Mouse (Mus musculus): ENCODE data around the gene Tbc1d2b. TPM values are rescaled to one million over a fixed set of nuclear protein-coding genes. Genes with fewer than 3 reads are reported as not detected.

The Tbc1d2b gene
- polyA plus RNA-seq (2012; fragmentation: generic; extraction: Trizol), result 2.9 TPM

- no peaks in the 10 kb centered on the region for H3K27me3 ChIP-seq (ENCODE audit: control insufficient read depth, insufficient read depth, insufficient read length)
- peak within 1 kb of the TSS; percentile 75 for H3K4me2 ChIP-seq (ENCODE audit: low read depth)
- no peaks in the 10 kb centered on the region for H3K79me2 ChIP-seq (ENCODE audit: control insufficient read depth, insufficient read depth)
- H3K36me3 ChIP-seq (ENCODE audit: control insufficient read depth, insufficient read depth), result no peaks in the 10 kb centered on the region
- H3ac ChIP-seq (ENCODE audit: control insufficient read depth, insufficient read length), result peak within 1 kb of the TSS; percentile 57
- H3K4me3 ChIP-seq, result peak within 1 kb of the TSS; percentile 35
- no peak for TF ChIP-seq TCF12 (IDR thresholded peaks at IDR 0.05; ENCODE audit: insufficient read depth, poor library complexity, severe bottlenecking)
- TF ChIP-seq POLR2A (IDR thresholded peaks at IDR 0.05; ENCODE audit: insufficient read length, low read depth), result peak; percentile 55
- TF ChIP-seq MYOD1 (IDR thresholded peaks at IDR 0.05; ENCODE audit: control insufficient read depth in 1 of 3, insufficient read length in 2 of 3, low read depth in 2 of 3), result peak in 1 of 3 experiments; percentile 7
- no peak for TF ChIP-seq CEBPB (IDR thresholded peaks at IDR 0.05; ENCODE audit: insufficient read depth, poor library complexity, severe bottlenecking)
- no peak for TF ChIP-seq REST (IDR thresholded peaks at IDR 0.05; ENCODE audit: insufficient read depth, insufficient read length)
Observed at GRCm38 (mm10) chr9:90270193-90270943, at the start of gene Tbc1d2b. TSS of gene Tbc1d2b (minus strand) at chr9:90270804.

DNA sequence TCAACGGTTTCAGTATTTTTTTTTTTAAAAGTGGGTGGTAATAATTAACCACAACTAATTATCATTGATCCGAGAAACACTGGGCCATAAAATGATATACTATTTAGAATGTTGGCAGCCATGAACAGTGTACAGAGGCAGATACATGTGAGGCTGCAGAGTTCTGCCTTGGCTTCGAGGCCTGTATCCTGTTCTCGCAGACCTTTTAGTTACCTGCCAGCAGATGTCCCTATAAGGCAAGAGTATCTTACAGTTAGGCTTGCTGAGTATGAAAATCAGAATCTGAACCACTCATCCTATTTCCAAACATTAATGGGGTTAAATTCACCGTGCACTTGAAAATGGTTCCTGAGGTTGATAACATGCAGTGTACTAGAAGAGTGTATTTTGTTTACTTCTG, 45.7 kb upstream of the Tbc1d2b start:
- H3ac ChIP-seq (ENCODE audit: control insufficient read depth, insufficient read length), result no peak overlapping the region
- no peak for TF ChIP-seq POLR2AphosphoS2 (IDR thresholded peaks at IDR 0.05; ENCODE audit: insufficient read length, low read depth)
- TF ChIP-seq REST (IDR thresholded peaks at IDR 0.05; ENCODE audit: insufficient read depth, insufficient read length), result no peak
- TF ChIP-seq E2F4 (IDR thresholded peaks at IDR 0.05; ENCODE audit: insufficient read depth), result no peak
- no peak for TF ChIP-seq SRF (IDR thresholded peaks at IDR 0.05; ENCODE audit: control insufficient read depth, insufficient read length, low read depth)
- TF ChIP-seq USF1 (IDR thresholded peaks at IDR 0.05; ENCODE audit: low read depth), result no peak
- TF ChIP-seq POLR2A (IDR thresholded peaks at IDR 0.05; ENCODE audit: insufficient read length, low read depth), result no peak
- no peak for TF ChIP-seq TCF12 (IDR thresholded peaks at IDR 0.05; ENCODE audit: insufficient read depth, poor library complexity, severe bottlenecking)
- no peak for TF ChIP-seq MYOG (IDR thresholded peaks at IDR 0.05; ENCODE audit: control insufficient read depth in 1 of 3, insufficient read depth in 1 of 3, insufficient read length in 2 of 3, low read depth in 2 of 3)
- no peak for TF ChIP-seq MYOD1 (IDR thresholded peaks at IDR 0.05; ENCODE audit: control insufficient read depth in 1 of 3, insufficient read length in 2 of 3, low read depth in 2 of 3)
- TF ChIP-seq CEBPB (IDR thresholded peaks at IDR 0.05; ENCODE audit: insufficient read depth, poor library complexity, severe bottlenecking), result no peak
- TF ChIP-seq TCF3 (IDR thresholded peaks at IDR 0.05; ENCODE audit: insufficient read length, low read depth), result no peak
- TF ChIP-seq MAX (IDR thresholded peaks at IDR 0.05; ENCODE audit: low read depth), result no peak
- H3K27me3 ChIP-seq (ENCODE audit: control insufficient read depth, insufficient read depth, insufficient read length), result no peaks in the 10 kb centered on the region
- H3K4me3 ChIP-seq, result no peak overlapping the region
- H3K4me2 ChIP-seq (ENCODE audit: low read depth), result no peak overlapping the region
- H3K36me3 ChIP-seq (ENCODE audit: control insufficient read depth, insufficient read depth), result no peaks in the 10 kb centered on the region
- no peaks in the 10 kb centered on the region for H3K79me2 ChIP-seq (ENCODE audit: control insufficient read depth, insufficient read depth)

GRCm38 (mm10) chr9:90315662-90316061, 45.1 kb upstream of the Tbc1d2b start:
- no peak overlapping the region for H3ac ChIP-seq (ENCODE audit: control insufficient read depth, insufficient read length)

GRCm38 (mm10) chr9:90304254-90304653, 33.6 kb upstream of the Tbc1d2b start:
- H3ac ChIP-seq (ENCODE audit: control insufficient read depth, insufficient read length), result no peak overlapping the region
- H3K79me2 ChIP-seq (ENCODE audit: control insufficient read depth, insufficient read depth), result no peaks in the 10 kb centered on the region
- H3K36me3 ChIP-seq (ENCODE audit: control insufficient read depth, insufficient read depth), result no peaks in the 10 kb centered on the region
- no peak overlapping the region for H3K4me3 ChIP-seq
- TF ChIP-seq TCF3 (IDR thresholded peaks at IDR 0.05; ENCODE audit: insufficient read length, low read depth) (no peak), USF1 (IDR thresholded peaks at IDR 0.05; ENCODE audit: low read depth) (no peak), MAX (IDR thresholded peaks at IDR 0.05; ENCODE audit: low read depth) (no peak), POLR2AphosphoS2 (IDR thresholded peaks at IDR 0.05; ENCODE audit: insufficient read length, low read depth) (no peak), POLR2A (IDR thresholded peaks at IDR 0.05; ENCODE audit: insufficient read length, low read depth) (no peak), MYOD1 (IDR thresholded peaks at IDR 0.05; ENCODE audit: control insufficient read depth in 1 of 3, insufficient read length in 2 of 3, low read depth in 2 of 3) (no peak)
- no peaks in the 10 kb centered on the region for H3K27me3 ChIP-seq (ENCODE audit: control insufficient read depth, insufficient read depth, insufficient read length)
- H3K4me2 ChIP-seq (ENCODE audit: low read depth), result no peak overlapping the region

More at GRCm38 (mm10) chr9:90315662-90316061, 45.1 kb upstream of the Tbc1d2b start:
- Histone ChIP-seq H3K27me3 (ENCODE audit: control insufficient read depth, insufficient read depth, insufficient read length) (no peaks in the 10 kb centered on the region), H3K36me3 (ENCODE audit: control insufficient read depth, insufficient read depth) (no peaks in the 10 kb centered on the region), H3K4me3 (no peak overlapping the region), H3K4me2 (ENCODE audit: low read depth) (no peak overlapping the region), H3K79me2 (ENCODE audit: control insufficient read depth, insufficient read depth) (no peaks in the 10 kb centered on the region)
- no peak for TF ChIP-seq POLR2A (IDR thresholded peaks at IDR 0.05; ENCODE audit: insufficient read length, low read depth)
- no peak for TF ChIP-seq CEBPB (IDR thresholded peaks at IDR 0.05; ENCODE audit: insufficient read depth, poor library complexity, severe bottlenecking)
- no peak for TF ChIP-seq REST (IDR thresholded peaks at IDR 0.05; ENCODE audit: insufficient read depth, insufficient read length)
- no peak for TF ChIP-seq MAX (IDR thresholded peaks at IDR 0.05; ENCODE audit: low read depth)
- no peak for TF ChIP-seq POLR2AphosphoS2 (IDR thresholded peaks at IDR 0.05; ENCODE audit: insufficient read length, low read depth)
- TF ChIP-seq TCF3 (IDR thresholded peaks at IDR 0.05; ENCODE audit: insufficient read length, low read depth), result no peak
- no peak for TF ChIP-seq MYOG (IDR thresholded peaks at IDR 0.05; ENCODE audit: control insufficient read depth in 1 of 3, insufficient read depth in 1 of 3, insufficient read length in 2 of 3, low read depth in 2 of 3)
- TF ChIP-seq USF1 (IDR thresholded peaks at IDR 0.05; ENCODE audit: low read depth), result no peak
- TF ChIP-seq SRF (IDR thresholded peaks at IDR 0.05; ENCODE audit: control insufficient read depth, insufficient read length, low read depth), result no peak
- no peak for TF ChIP-seq MYOD1 (IDR thresholded peaks at IDR 0.05; ENCODE audit: control insufficient read depth in 1 of 3, insufficient read length in 2 of 3, low read depth in 2 of 3)
- no peak for TF ChIP-seq E2F4 (IDR thresholded peaks at IDR 0.05; ENCODE audit: insufficient read depth)
- no peak for TF ChIP-seq TCF12 (IDR thresholded peaks at IDR 0.05; ENCODE audit: insufficient read depth, poor library complexity, severe bottlenecking)
